Mouse (Mus musculus) bone marrow macrophage, adult 2 months (primary cell): ENCODE results near the gene Marveld1. TPM values are rescaled to one million over a fixed set of nuclear protein-coding genes. Genes with fewer than 3 reads are reported as not detected.

Experiments
- H3K27ac ChIP-seq: 2 replicates; pipeline ENCODE4 v1.5.1; 2012; ENCODE audit warnings: low read depth, low read length; ENCODE audit not compliant: insufficient read depth
- H3K4me1 ChIP-seq: 2 replicates; pipeline ENCODE4 v1.6.1; 2012; ENCODE audit warnings: low read length; ENCODE audit not compliant: control insufficient read depth, insufficient read depth
- H3K4me3 ChIP-seq: 2 replicates; pipeline ENCODE4 v1.5.1; 2012; ENCODE audit warnings: mild to moderate bottlenecking, low read length, moderate library complexity; ENCODE audit not compliant: insufficient read depth
- CTCF ChIP-seq: IDR thresholded peaks from 2 replicates; pipeline ENCODE4 v1.5.1; 2012; ENCODE audit warnings: low read depth, mild to moderate bottlenecking, low read length, moderate library complexity
- POLR2A ChIP-seq: IDR thresholded peaks from 2 replicates; pipeline ENCODE4 v1.6.1; 2012; ENCODE audit warnings: mild to moderate bottlenecking, low read depth, low read length, borderline replicate concordance
- polyA plus RNA-seq: library from polyadenylated mRNA; stranded (reverse); fragments of >200 nt; gene quantifications from 2 replicates; pipeline ENCODE4 v1.2.4, GENCODE M21; 2012; ENCODE audit not compliant: missing spikeins, insufficient read depth, insufficient read length

The Marveld1 gene
- polyA plus RNA-seq, 1 experiment: 32.4 TPM

GRCm38 (mm10) chr19:42167489-42167888 is 20.3 kb downstream of the Marveld1 start:
- Histone ChIP-seq H3K4me1 (peaks cover 18% of the 10 kb centered on the region), H3K27ac (no peak overlapping the region), H3K4me3 (no peak overlapping the region)
- TF ChIP-seq POLR2A (no peak), CTCF (no peak)

GRCm38 (mm10) chr19:42169322-42169975 is 22.2 kb downstream of the Marveld1 start:
- TF ChIP-seq CTCF (no peak), POLR2A (no peak)
- no peak overlapping the region for H3K4me3 ChIP-seq
- peaks cover 18% of the 10 kb centered on the region for H3K4me1 ChIP-seq
- no peak overlapping the region for H3K27ac ChIP-seq

GRCm38 (mm10) chr19:42170025-42170969 is 23.1 kb downstream of the Marveld1 start:
- peak overlapping the region; percentile 93 for H3K4me3 ChIP-seq
- H3K4me1 ChIP-seq: peaks cover 18% of the 10 kb centered on the region
- TF ChIP-seq POLR2A (no peak), CTCF (no peak)
- H3K27ac ChIP-seq: no peak overlapping the region

DNA sequence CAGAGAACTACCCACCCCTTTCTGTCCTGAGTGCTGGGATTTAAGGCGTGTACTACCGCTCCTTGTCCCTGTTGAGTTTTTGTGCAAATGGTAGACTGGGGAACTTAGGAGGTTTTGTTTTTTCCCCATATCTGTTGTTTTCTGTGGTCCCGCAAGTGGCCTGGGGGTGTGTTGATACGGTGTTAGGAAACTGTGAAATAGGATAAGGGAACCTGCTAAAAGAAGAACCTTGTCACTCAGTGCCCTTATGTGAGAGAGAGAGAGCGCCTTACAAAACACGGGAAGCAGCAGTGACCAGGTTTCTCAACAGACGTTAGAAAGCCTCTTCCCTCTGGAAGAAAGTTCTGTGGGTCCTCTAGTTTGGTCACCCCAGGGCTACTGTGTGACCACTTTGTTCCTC is 29.6 kb downstream of the Marveld1 start:
- H3K4me3 ChIP-seq: no peak overlapping the region
- H3K4me1 ChIP-seq: peaks cover 11% of the 10 kb centered on the region
- no peak for TF ChIP-seq CTCF
- no peak for TF ChIP-seq POLR2A
- no peak overlapping the region for H3K27ac ChIP-seq

DNA sequence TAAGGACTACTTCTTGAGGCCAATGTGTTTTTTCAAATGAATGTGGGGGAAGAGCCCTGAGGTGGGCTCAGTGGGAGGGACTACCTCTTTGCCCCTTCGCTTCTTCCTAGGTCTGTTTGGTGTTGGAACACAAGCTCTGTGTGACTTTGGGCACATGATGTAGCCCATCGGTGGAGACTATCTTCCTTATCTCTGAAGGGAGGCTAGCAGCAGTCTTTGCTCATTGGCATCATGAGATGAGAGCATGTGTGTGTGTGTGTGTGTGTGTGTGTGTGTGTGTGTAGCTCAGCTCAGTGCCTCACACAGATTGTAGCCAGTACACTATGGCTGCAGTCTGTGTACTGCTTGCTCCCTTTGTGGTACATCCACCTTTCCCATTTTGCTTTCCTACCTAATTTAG is 30.3 kb downstream of the Marveld1 start:
- TF ChIP-seq POLR2A (no peak), CTCF (no peak)
- no peak overlapping the region for H3K27ac ChIP-seq
- peaks cover 7% of the 10 kb centered on the region; the same call in 1 of the 2 replicates for H3K4me1 ChIP-seq
- H3K4me3 ChIP-seq: no peak overlapping the region

- peaks cover 7% of the 10 kb centered on the region; the same call in 1 of the 2 replicates for H3K4me1 ChIP-seq
- H3K27ac ChIP-seq: no peak overlapping the region
- no peak for TF ChIP-seq CTCF
- TF ChIP-seq POLR2A: no peak
- H3K4me3 ChIP-seq: no peak overlapping the region
These were observed 32.2 kb downstream of the Marveld1 start for GRCm38 (mm10) chr19:42179356-42179755.

DNA sequence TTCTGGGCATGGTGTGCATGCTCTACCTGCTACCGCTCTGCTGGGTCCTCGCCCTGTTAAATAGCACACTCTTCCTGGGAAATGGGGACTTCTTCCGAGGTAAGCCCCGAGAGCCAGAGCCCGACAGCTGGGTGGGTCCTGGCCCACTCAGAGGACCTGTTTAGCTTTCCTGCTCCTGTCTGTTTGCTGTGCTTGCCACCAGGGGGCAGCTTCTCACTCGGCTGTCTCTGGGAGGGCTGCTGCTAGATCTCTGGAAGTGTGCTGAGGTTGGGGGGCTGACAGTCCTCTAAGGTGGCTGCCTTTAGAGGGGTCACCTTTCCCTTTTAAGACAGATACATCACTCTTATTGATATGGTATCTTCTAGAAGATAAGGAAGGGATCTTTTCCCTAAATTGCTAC is 35.5 kb downstream of the Marveld1 start:
- TF ChIP-seq POLR2A (no peak), CTCF (0 out of 2 replicates have a peak, but pooled peaks have one; percentile 17)
- H3K4me1 ChIP-seq: no peaks in the 10 kb centered on the region
- H3K27ac ChIP-seq: no peak overlapping the region
- no peak overlapping the region for H3K4me3 ChIP-seq

DNA sequence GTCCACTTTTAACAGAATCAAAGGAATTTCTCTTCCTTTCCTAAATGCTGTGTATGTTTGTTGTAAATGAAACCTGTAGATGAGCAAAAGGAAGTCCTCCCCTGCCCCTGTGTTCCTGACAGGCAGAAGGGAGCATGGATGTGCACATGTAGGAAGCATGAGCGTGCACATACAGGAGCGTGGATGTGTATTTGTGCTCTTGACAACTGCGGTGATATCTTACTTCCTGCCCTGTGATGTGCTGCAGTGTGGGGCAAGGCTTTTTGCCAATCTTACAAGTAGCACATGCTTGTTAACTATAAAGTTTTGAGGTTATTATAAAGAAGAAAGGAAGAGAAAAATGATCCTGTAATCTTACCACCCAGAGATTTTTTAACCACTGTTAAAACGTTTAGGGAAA is 42.5 kb downstream of the Marveld1 start:
- H3K4me3 ChIP-seq: no peak overlapping the region
- no peaks in the 10 kb centered on the region for H3K4me1 ChIP-seq
- H3K27ac ChIP-seq: no peak overlapping the region
- no peak for TF ChIP-seq POLR2A
- no peak for TF ChIP-seq CTCF

GRCm38 (mm10) chr19:42190494-42190893 is 43.3 kb downstream of the Marveld1 start:
- Histone ChIP-seq H3K4me1 (no peaks in the 10 kb centered on the region), H3K27ac (no peak overlapping the region), H3K4me3 (no peak overlapping the region)
- TF ChIP-seq CTCF (peak; percentile 76), POLR2A (no peak)

DNA sequence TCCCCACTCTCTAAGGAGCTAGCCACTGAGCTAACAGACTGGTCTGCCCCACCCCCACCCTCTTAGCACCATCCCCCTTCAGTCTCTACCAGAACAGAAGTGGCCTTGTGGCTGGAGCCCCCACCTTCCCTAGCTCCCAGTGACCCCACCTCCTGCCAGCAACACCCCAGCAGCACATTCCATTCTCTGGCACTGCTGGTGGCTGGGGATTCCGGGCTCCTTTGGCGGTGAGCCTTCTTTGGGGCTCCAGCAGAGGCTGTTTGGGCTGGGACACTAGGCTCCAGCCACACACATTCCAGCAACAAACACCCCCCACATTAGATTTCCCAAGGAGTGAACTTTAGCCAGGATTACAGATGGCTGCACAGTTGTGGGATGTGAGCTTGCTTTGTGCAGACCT is 46.1 kb downstream of the Marveld1 start:
- no peak overlapping the region for H3K27ac ChIP-seq
- no peaks in the 10 kb centered on the region for H3K4me1 ChIP-seq
- H3K4me3 ChIP-seq: no peak overlapping the region
- TF ChIP-seq CTCF (no peak), POLR2A (no peak)
